Mouse (Mus musculus) heart, postnatal 0 days (tissue): ENCODE results near the gene Akap8l. TPM values are rescaled to one million over a fixed set of nuclear protein-coding genes. Genes with fewer than 3 reads are reported as not detected.

Experiments used
- ATAC-seq: fragments of 200-750 bp; cut with Nextera tagmentation; 2 replicates; pipeline ENCODE4 v1.8.0; 2017; ENCODE audit warnings: low read depth, moderate number of reproducible peaks, moderate library complexity; ENCODE audit not compliant: insufficient read depth
- DNase-seq: peaks from one replicate; pipeline ENCODE4 v3.0.0-alpha.2; 2016; ENCODE audit warnings: low spot score
- H3K27ac ChIP-seq: fragments of 300-500 bp; sonication (generic); 2 replicates; pipeline ENCODE4 v1.5.1; 2014; ENCODE audit warnings: low read depth, mild to moderate bottlenecking
- H3K27me3 ChIP-seq: fragments of 300-500 bp; sonication (generic); 2 replicates; pipeline ENCODE4 v1.6.1; 2014; ENCODE audit warnings: low read length, mixed read lengths; ENCODE audit not compliant: control insufficient read depth, insufficient read depth
- H3K36me3 ChIP-seq: fragments of 300-500 bp; sonication (generic); replicated peaks from 2 replicates; pipeline ENCODE4 v1.6.1; 2014; ENCODE audit warnings: low read length, mixed read lengths; ENCODE audit not compliant: control insufficient read depth, insufficient read depth
- H3K4me1 ChIP-seq: fragments of 300-500 bp; sonication (generic); 2 replicates; pipeline ENCODE4 v1.6.1; 2014; ENCODE audit warnings: antibody characterized with exemption; ENCODE audit not compliant: control insufficient read depth, insufficient read depth
- H3K4me2 ChIP-seq: fragments of 300-500 bp; sonication (generic); 2 replicates; pipeline ENCODE4 v1.6.1; 2014; ENCODE audit warnings: low read depth, mild to moderate bottlenecking, low read length, moderate library complexity
- H3K4me3 ChIP-seq: fragments of 300-500 bp; sonication (generic); 2 replicates; pipeline ENCODE4 v1.5.1; 2014; ENCODE audit warnings: low read depth, low read length
- H3K9ac ChIP-seq: fragments of 300-500 bp; sonication (generic); replicated peaks from 2 replicates; pipeline ENCODE4 v1.6.1; 2014; ENCODE audit warnings: low read depth, low read length, mixed read lengths
- H3K9me3 ChIP-seq: fragments of 300-500 bp; sonication (generic); replicated peaks from 2 replicates; pipeline ENCODE4 v1.6.1; 2016; ENCODE audit warnings: low read length; ENCODE audit not compliant: control insufficient read depth
- CTCF ChIP-seq: IDR thresholded peaks from 2 replicates; pipeline ENCODE4 v1.5.1; 2016; ENCODE audit warnings: antibody characterized with exemption, control low read depth, low read depth
- EP300 ChIP-seq: IDR thresholded peaks from 2 replicates; pipeline ENCODE4 v1.6.1; 2016; ENCODE audit warnings: antibody characterized with exemption, low read depth
- WGBS: fragments of 180-500 bp; shearing (Covaris S2); extraction: QIAGEN DNeasy Blood & Tissue Kit; methylation state at CpG from one replicate; pipeline ENCODE4 v1.1.7; 2014; 5-methylcytosine and 5-hydroxymethylcytosine counted together
- polyA plus RNA-seq: library from polyadenylated mRNA; unstranded; fragments of >200 nt; fragmentation: Nextera tagmentation; extraction: Ambion mirVana; gene quantifications from 2 replicates; pipeline ENCODE4 v1.2.1, GENCODE M21; 2015
- total RNA-seq: library from RNA; depleted of rRNA; stranded (reverse); fragments of >200 nt; gene quantifications from 2 replicates; pipeline ENCODE4 v1.2.3, GENCODE M21; 2014; ENCODE audit warnings: low replicate concordance

The Akap8l gene
- total and polyA plus RNA-seq, 2 experiments from 2014 or later, result 66.4 to 80.6 TPM

- Histone ChIP-seq H3K9me3 (no peaks in the 10 kb centered on the region), H3K4me1 (peaks cover 23% of the 10 kb centered on the region), H3K9ac (peak within 1 kb of the TSS; percentile 92), H3K27me3 (no peaks in the 10 kb centered on the region), H3K4me3 (peak within 1 kb of the TSS; percentile 82), H3K27ac (peak within 1 kb of the TSS; percentile 98), H3K36me3 (no peaks in the 10 kb centered on the region), H3K4me2 (peak within 1 kb of the TSS; percentile 80)
- peak; percentile 88 for ATAC-seq
- WGBS, result under 1% methylated on average over 93 of the region's 100 CpGs
- peak; percentile 91 for DNase-seq
- no peak for TF ChIP-seq CTCF
- no peak for TF ChIP-seq EP300
Measured at GRCm38 (mm10) chr17:32284262-32285137, 65.9 kb downstream of the Akap8l start, which contains the start of gene Brd4. Brd4 (minus strand) TSS chr17:32284722.

DNA sequence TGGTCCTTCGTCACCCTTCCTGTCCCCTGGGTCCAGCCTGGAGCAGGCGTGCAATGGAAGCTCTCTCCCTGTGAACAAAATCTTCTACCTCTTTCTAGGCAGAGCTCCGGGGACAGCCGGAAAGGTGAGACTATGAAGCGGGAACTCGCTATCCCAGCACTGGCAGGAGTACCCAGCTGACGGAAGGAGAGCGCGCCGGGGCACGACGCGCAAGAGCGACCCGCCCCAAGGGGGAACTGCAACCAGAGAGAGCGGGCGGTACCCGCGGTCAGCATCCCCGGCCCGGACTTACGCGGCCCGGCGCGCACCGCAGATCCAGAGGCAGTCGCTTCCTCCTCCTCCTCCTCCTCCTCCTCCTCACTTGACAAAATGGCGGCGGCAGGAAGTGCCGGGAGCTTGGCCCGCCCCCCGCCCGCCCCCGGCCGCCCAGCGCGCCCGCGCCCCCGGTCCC is 66.6 kb downstream of the Akap8l start:
- peak; percentile 66 for ATAC-seq
- Histone ChIP-seq H3K4me2 (peak overlapping the region; percentile 80), H3K9ac (peak overlapping the region; percentile 92), H3K36me3 (no peaks in the 10 kb centered on the region), H3K4me3 (peak overlapping the region; percentile 82), H3K9me3 (no peaks in the 10 kb centered on the region), H3K27me3 (no peaks in the 10 kb centered on the region), H3K4me1 (peaks cover 23% of the 10 kb centered on the region), H3K27ac (peak overlapping the region; percentile 98)
- 1% methylated on average over 26 of the region's 41 CpGs for WGBS
- DNase-seq, result peak; percentile 63
- TF ChIP-seq EP300 (no peak), CTCF (no peak)

DNA sequence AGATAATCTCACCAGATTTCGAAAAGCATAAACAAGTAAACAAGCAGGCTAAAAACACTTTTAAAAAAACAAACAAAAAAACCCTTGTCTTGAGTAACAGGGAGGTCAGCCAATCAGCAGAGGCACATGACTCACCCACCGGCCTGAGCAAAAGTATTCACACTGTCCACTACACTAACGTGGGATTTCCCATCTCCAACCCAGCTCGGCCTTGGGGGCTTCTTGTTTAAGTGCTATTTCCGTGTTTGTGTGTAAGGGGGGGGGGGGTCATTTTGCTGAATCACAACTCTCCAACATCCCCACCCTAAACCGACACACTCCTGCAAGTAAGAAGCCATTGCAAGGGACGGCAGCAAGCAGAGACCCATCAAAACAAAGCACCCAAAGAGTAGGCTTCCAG is 67.1 kb downstream of the Akap8l start:
- ATAC-seq (no peak), DNase-seq (peak; percentile 45)
- no peaks in the 10 kb centered on the region for H3K9me3 ChIP-seq
- peak overlapping the region; percentile 98 for H3K27ac ChIP-seq
- 5% methylated on average over 7 of the region's 7 CpGs for WGBS
- peaks cover 23% of the 10 kb centered on the region for H3K4me1 ChIP-seq
- no peaks in the 10 kb centered on the region for H3K27me3 ChIP-seq
- peak overlapping the region; percentile 92 for H3K9ac ChIP-seq
- peak overlapping the region; percentile 80 for H3K4me2 ChIP-seq
- H3K36me3 ChIP-seq, result no peaks in the 10 kb centered on the region
- peak overlapping the region; percentile 82 for H3K4me3 ChIP-seq
- no peak for TF ChIP-seq CTCF
- no peak for TF ChIP-seq EP300

GRCm38 (mm10) chr17:32281611-32282310 is 68.6 kb downstream of the Akap8l start:
- no peak for DNase-seq
- H3K4me2 ChIP-seq, result peak overlapping the region; percentile 7; the same call in 1 of the 2 replicates
- 59% methylated on average over 4 of the region's 4 CpGs for WGBS
- no peaks in the 10 kb centered on the region for H3K9me3 ChIP-seq
- H3K4me1 ChIP-seq, result peaks cover 23% of the 10 kb centered on the region
- TF ChIP-seq EP300, result no peak
- TF ChIP-seq CTCF, result no peak
- ATAC-seq, result no peak
- H3K4me3 ChIP-seq, result no peak overlapping the region
- H3K36me3 ChIP-seq, result no peaks in the 10 kb centered on the region
- H3K27ac ChIP-seq, result peak overlapping the region; percentile 8; the same call in 1 of the 2 replicates
- H3K9ac ChIP-seq, result no peak overlapping the region
- H3K27me3 ChIP-seq, result no peaks in the 10 kb centered on the region

- no peak overlapping the region for H3K4me2 ChIP-seq
- no peak for ATAC-seq
- WGBS, result 78% methylated on average over 2 of the region's 2 CpGs
- no peak overlapping the region for H3K9ac ChIP-seq
- TF ChIP-seq EP300 (no peak), CTCF (no peak)
- no peaks in the 10 kb centered on the region for H3K36me3 ChIP-seq
- no peaks in the 10 kb centered on the region for H3K27me3 ChIP-seq
- no peaks in the 10 kb centered on the region for H3K9me3 ChIP-seq
- no peak for DNase-seq
- H3K4me3 ChIP-seq, result no peak overlapping the region
- H3K27ac ChIP-seq, result peak overlapping the region; percentile 8; the same call in 1 of the 2 replicates
- H3K4me1 ChIP-seq, result peaks cover 28% of the 10 kb centered on the region
Measured at GRCm38 (mm10) chr17:32281126-32281525, 69.3 kb downstream of the Akap8l start.
